Mouse (Mus musculus) brown adipose tissue, adult 24 weeks (tissue): Measurements from ENCODE around the gene Slfn5. TPM values are rescaled to one million over a fixed set of nuclear protein-coding genes. Genes with fewer than 3 reads are reported as not detected.
A peak's percentile ranks its signal among the peaks of the same experiment; 100 is the strongest.
"Not testable (repeated sequence)": the region's sequence is repeated elsewhere in the genome, so short reads cannot be mapped to it uniquely, and the experiment has no call there.

Experiments
- H3K27ac ChIP-seq: fragments of 200-500 bp; replicated peaks from 2 replicates; pipeline ENCODE4 v1.5.1; 2012; ENCODE audit warnings: low read depth, mild to moderate bottlenecking, low read length
- H3K4me1 ChIP-seq: fragments of 200-500 bp; 2 replicates; pipeline ENCODE4 v1.6.1; 2012; ENCODE audit warnings: low read length, mixed read lengths; ENCODE audit not compliant: control insufficient read depth, insufficient read depth, insufficient read length
- H3K4me3 ChIP-seq: fragments of 200-500 bp; 2 replicates; pipeline ENCODE4 v1.5.1; 2012; ENCODE audit warnings: low read depth, mild to moderate bottlenecking, low read length, moderate library complexity; ENCODE audit not compliant: insufficient read depth
- polyA plus RNA-seq: library from polyadenylated mRNA; stranded (reverse); fragments of >200 nt; gene quantifications from 2 replicates; pipeline ENCODE4 v1.2.4, GENCODE M21; 2012; ENCODE audit not compliant: missing spikeins, insufficient read depth, insufficient read length

Gene Slfn5
- polyA plus RNA-seq, 1 experiment, result 28.7 TPM

- Histone ChIP-seq H3K4me3 (no peak overlapping the region; the same call in 1 of the 2 replicates), H3K27ac (no peak overlapping the region), H3K4me1 (peaks cover 3% of the 10 kb centered on the region; the same call in 1 of the 2 replicates)
Observed at GRCm38 (mm10) chr11:82961743-82962142, 10.6 kb downstream of the Slfn5 start.

DNA sequence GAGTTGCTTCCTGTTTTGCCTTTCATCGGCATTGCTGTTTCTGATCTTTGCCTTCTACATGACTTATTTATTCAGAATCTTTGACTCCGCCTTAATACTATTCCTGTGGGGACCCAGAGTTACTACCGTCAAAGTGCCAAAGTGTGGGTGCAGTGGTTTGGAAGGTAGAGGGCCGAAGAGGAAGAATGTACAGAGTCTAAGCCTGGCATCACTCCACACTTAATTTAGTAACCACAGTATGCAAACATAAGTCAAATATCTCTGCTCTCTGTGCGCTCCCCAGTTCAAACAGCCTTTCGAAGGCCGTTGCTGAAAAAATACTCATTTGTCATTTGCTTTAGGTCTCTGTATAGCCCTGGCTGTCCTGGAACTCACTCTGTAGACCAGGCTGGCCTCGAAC is 11.1 kb downstream of the Slfn5 start:
- H3K27ac ChIP-seq, result no peak overlapping the region
- no peak overlapping the region for H3K4me3 ChIP-seq
- peaks cover 3% of the 10 kb centered on the region; the same call in 1 of the 2 replicates for H3K4me1 ChIP-seq

DNA sequence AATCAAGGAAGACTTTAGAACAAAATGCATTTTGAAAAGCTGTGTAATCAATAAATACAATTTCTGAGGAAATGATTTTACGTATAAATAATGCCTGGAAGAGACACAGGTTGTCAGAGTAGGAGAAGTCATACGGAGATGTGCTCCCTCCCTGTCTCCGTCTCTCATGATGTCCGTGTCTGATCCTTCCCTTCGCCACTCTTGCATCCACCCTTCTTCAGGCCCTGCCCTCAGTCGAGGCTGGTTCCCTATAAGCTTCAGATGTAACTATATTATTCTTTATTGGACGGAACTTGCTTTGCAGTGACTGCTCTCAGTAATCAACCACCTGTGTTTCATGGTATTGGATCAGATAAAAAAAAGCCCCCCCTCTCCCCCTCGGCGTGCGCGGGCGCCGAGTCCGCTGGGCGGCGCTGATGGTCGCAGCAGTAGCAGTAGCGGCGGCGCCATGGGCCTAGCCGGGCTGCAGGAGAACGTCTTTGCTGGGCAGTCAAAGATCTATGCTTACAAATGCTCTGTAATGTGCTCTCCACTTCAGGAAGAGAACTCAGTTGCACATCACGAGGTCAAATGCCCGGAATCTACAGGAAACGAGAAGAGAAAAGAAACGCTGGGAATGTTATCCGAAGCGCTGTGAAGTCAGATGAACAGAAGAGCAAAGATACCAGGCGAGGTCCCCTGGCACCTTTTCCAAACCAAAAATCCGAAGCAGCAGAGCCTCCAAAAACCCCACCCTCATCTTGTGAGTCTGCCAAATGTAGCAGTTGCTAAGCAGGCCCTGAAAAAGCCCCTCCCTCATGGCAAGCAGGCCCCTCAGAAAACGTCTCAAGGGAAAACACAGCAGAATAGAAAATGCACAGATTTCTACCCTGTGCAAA is 19.8 kb downstream of the Slfn5 start:
- Histone ChIP-seq H3K27ac (no peak overlapping the region), H3K4me3 (peak overlapping the region; percentile 31), H3K4me1 (no peaks in the 10 kb centered on the region)

GRCm38 (mm10) chr11:82971590-82971974 is 20.4 kb downstream of the Slfn5 start:
- Histone ChIP-seq H3K4me1 (no peaks in the 10 kb centered on the region), H3K4me3 (no peak overlapping the region), H3K27ac (no peak overlapping the region)

DNA sequence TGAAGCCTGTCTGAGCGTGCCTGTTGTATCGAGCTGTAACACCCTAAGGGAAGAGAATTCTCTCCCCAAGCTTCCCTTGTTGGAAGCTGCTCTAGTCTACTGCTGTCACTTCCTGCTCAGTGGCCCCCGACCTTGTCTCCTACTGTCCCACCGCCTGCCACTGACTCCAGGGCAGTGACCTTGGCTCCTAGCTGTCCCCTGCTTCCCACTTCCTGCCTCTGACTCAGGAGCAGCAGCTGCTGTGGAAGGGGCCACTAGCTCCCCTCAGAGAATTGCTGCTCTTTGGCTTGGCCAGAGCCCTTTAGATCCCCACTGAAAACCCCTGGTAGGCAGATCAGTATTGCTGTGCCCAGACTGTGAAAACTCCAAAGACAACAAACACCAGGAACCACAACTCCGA is 22.8 kb downstream of the Slfn5 start:
- Histone ChIP-seq H3K27ac (no peak overlapping the region; the same call in 1 of the 2 replicates), H3K4me3 (no peak overlapping the region), H3K4me1 (no peaks in the 10 kb centered on the region)

GRCm38 (mm10) chr11:82982409-82982808 is 31.3 kb downstream of the Slfn5 start:
- not testable (repeated sequence) for H3K4me1 ChIP-seq, H3K4me3 ChIP-seq, H3K27ac ChIP-seq

GRCm38 (mm10) chr11:82983193-82983592 is 32.0 kb downstream of the Slfn5 start:
- Histone ChIP-seq H3K4me1 (no peaks in the 10 kb centered on the region), H3K27ac (no peak overlapping the region), H3K4me3 (no peak overlapping the region)

- Histone ChIP-seq H3K4me3 (no peak overlapping the region), H3K4me1 (no peaks in the 10 kb centered on the region), H3K27ac (no peak overlapping the region)
Observed at GRCm38 (mm10) chr11:82987621-82988020, 36.5 kb downstream of the Slfn5 start.

- H3K4me3 ChIP-seq, result no peak overlapping the region
- H3K4me1 ChIP-seq, result no peaks in the 10 kb centered on the region
- no peak overlapping the region for H3K27ac ChIP-seq
Observed at GRCm38 (mm10) chr11:82989357-82989756, 38.2 kb downstream of the Slfn5 start.

DNA sequence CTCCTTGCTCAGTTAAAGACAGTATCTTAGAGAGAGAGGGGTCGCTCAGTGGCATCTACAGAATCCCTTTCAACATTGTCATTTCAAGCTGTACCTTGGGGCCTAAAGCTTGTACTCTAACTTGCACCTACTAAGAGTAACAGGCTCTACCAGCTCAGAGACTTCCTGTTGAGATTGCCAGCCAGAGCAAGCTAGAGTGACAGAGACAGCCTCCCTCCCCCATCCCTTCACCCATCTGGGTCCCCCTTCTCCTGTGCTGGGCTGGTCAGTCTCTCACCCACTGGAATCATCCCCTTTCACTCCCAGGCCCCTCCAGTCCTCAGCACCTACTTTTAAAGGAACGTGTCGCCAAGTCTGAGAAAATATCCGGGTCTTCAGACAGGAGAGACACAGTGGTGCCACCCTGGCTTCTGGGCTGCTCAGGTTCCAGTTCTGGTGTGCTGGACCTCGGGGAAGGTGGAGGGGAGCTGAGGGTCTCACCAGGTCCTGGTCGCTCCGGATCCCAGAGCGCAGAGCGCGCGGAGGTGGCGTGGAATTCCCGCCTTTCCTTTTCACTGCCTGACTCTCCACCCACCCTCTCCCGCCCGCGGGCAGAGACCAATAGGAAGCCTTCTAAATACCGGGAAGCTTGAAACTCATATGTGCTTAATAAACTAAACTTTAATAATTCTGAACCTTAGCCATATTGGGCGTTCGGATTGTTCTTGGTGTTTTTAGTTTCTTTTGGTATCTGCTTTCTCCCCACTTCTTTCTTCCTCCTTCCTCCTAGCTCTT is 39.6 kb downstream of the Slfn5 start:
- Histone ChIP-seq H3K27ac (peak overlapping the region; percentile 80), H3K4me3 (peak overlapping the region; percentile 64)
- not testable (repeated sequence) for H3K4me1 ChIP-seq

DNA sequence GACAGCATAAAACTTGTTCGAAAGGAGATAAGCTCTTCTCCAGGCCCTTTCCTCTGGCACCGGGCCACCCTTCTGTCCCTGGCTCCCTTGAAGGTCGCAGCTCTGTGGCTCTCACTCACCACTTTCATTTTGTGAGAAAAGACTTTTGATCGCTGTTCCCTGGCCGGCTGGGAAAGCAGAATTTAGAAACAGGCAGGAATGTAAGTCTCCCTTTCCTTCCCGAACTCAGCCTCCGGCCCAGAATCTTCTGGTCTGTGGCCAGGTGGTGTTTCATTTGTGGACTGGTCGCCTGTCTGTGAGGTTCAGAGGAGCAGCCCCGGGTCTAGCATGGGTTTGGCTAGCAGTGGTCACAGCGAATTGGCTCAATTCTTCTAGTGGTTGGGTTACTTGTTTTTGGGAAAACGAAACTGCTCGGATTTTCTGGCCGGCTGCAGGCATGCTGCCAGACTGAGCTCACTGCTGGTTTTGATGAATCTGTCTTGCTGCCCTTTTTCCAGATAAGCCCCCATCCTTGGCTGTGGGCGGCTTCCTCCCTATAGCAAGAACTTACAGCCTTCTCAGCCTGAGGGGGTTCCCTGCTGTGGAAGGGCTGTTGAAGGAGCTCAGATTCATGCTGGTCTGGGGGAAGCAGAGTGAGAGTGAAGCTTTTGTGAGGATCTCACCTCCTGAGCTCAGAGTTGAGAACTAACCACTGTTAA is 40.5 kb downstream of the Slfn5 start, which contains the start of gene Slfn9:
Slfn9 (minus strand) TSS at position 362 of the 698 bp plus-strand sequence.
- H3K4me3 ChIP-seq, result peak within 1 kb of the TSS; percentile 64
- H3K4me1 ChIP-seq, result no peaks in the 10 kb centered on the region
- H3K27ac ChIP-seq, result peak within 1 kb of the TSS; percentile 80

- no peak overlapping the region for H3K27ac ChIP-seq
- H3K4me1 ChIP-seq, result no peaks in the 10 kb centered on the region
- no peak overlapping the region for H3K4me3 ChIP-seq
Observed at GRCm38 (mm10) chr11:83013356-83013755, 62.2 kb downstream of the Slfn5 start.
